Mouse (Mus musculus): ENCODE results near the gene 5730409E04Rik.

GRCm38 (mm10) chr4:126567243-126567642 is 42.4 kb upstream of the 5730409E04Rik start:
- no peak for TF ChIP-seq CTCF (IDR thresholded peaks at IDR 0.05; ENCODE audit: low read depth)
- TF ChIP-seq EP300 (IDR thresholded peaks at IDR 0.05; ENCODE audit: low read depth) = no peak

Measured in liver, embryonic 14.5 days (tissue).